Mouse (Mus musculus) heart, postnatal 14 days (tissue): ENCODE data around the gene Ankrd37. TPM values are rescaled to one million over a fixed set of nuclear protein-coding genes. Genes with fewer than 3 reads are reported as not detected.

Source experiments
- DNase-seq, 2 experiments: peaks; one replicate each; pipeline ENCODE4 v3.0.0; 2021 to 2022
- intact Hi-C: fragments of 180-260 bp; cut with DNase I; formaldehyde crosslinking; loops from one replicate; pipeline ENCODE4 v1.15.1; 2025
- long read RNA-seq, 2 experiments: library from polyadenylated mRNA; stranded (forward); transcript quantifications; one replicate each; pipeline ENCODE4 v2.0.0; 2021
- total RNA-seq, 2 experiments: library from RNA; stranded (reverse); gene quantifications; 2 replicates each; pipeline ENCODE4 v1.2.3; 2021

The Ankrd37 gene
- 10 to 100 TPM in 1 of 2 experiments, 1 to 10 TPM in 1; 10.0 to 10.7 TPM for total RNA-seq
- long read RNA-seq, experiment 1, transcript Ankrd37-201 (5 exons, 927 nt) = major isoform, 11 of 22 reads
- long read RNA-seq, experiment 1, partial matches to known transcripts = 2 of 22 reads
- long read RNA-seq, experiment 1, other reads (novel, unspliced or antisense) = 7 of 22 reads
- long read RNA-seq, experiment 2, transcript Ankrd37-201 (5 exons, 927 nt) = major isoform, 7 of 15 reads
- long read RNA-seq, experiment 2, partial matches to known transcripts = 4 of 15 reads
- long read RNA-seq, experiment 2, other reads (novel, unspliced or antisense) = 4 of 15 reads

DNA sequence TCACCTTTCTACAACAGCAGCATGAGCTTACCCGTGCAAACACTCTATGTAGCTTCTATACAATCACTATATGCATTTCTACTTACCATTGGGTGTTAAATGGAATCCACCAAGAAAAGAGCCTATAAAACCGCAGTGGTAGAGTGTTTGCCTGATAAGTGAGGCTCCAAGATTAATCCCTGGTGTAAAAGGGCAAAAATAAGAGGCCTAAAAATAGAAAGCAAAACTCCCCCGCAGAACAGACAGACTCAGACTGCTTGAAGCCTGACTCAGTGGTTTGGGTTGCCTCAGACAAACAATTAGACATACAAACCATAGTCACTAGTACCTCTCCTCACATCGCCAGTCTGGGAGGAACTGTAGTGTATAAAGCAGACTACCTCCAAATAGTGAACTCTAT lies at the start of gene Ankrd37:
Gene Ankrd37 (minus strand): TSS at position 112 of the 400 bp plus-strand sequence.
- intact Hi-C loops = no loop called here
- no peak for DNase-seq

DNA sequence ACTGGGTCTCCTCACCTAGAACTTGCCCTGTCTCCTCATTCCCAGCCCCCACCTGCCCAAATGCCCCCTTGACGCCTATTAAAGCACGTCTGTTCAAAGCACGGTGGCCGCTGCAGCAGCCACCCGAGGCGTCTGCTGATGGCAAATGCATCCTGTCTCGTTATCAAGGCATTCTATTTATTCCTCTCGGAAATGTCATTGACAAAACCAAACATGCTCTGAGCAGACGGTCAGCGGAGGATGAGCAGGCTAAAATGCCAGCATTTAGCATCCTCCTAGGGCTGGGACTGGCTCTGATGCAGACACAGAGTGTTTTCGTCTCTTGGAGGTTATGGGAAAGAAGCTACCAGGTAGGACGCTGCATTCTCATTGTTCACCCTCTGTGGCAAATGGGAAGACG lies 34.8 kb upstream of the Ankrd37 start:
- intact Hi-C loops = no loop called here
- DNase-seq = no peak

DNA sequence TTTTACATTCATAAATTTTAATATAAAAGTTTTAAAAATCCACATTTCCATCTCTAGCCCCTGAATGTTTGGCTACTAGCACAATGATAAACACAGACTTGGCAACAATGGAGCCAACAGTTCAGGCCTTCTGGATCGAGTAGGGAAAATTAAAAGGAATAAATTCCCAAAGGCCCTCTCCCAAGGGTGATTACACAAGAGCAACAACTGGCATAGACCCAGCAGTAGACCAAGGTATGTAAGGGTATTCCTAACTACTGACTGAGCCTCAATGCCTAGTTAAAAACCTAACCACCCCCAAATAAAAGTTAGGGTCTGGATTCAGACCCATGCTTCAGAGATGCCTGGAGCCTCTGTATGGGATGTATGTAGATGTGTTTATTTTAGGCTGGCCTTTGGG lies 34.2 kb upstream of the Ankrd37 start:
- DNase-seq = no peak
- intact Hi-C loops = no loop called here

DNA sequence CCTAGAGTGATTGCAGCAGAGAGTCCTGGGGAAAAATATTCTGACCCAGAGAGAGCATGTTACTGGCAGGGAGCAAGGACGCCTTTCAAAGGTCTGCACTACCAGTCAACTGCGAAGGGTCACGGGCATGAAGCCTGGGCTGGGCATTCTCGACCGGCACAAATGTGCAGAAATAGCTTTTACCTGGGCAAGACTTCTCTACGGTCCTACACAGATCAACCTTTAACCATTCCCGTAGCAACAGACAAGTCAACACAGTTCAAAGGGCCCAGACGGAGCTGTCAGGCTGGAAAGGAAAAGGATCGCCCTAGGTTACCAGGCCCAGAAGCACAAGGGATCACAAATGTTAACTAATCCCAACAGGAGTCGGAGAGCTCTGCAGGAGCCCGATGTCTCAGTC lies 30.7 kb upstream of the Ankrd37 start:
- intact Hi-C loops = no loop called here
- DNase-seq = no peak

DNA sequence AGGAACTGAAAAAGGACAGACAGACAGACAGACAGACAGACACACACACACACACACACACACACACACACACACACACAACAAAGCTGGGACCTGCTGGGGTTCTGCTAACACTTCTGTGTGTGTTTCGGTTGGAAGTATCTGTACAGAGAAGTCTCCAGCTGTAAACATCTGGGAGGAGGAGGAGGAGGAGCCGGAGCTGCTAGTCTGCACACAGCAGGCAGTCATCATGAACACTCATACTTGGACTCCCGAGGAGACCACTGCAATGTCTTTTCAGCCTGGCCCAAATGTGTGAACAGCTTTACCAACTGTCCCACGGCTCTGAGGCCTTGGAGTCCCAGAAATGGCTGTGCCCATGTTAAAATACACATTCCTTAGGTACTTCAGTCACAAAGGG lies 18.9 kb upstream of the Ankrd37 start:
- intact Hi-C loops = no loop called here
- DNase-seq = peak in 1 of 2 experiments; percentile 29

DNA sequence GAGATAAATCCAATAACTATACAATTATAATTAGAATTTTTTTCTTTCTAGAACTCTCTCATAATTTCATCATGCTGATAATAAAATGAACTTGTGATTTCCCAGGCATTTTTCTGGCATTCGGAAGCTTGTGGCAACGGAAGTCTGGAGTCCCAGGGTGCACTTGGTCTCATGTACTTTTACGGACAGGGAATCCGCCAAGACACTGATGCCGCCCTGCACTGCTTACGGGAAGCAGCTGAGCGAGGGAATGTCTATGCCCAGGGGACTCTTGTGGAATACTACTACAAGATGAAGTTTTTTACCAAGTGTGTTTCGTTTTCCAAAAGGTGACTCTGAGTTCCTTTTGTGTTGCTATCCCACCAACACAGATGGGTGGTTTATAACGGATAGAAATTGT lies 17.3 kb upstream of the Ankrd37 start:
- intact Hi-C loops = no loop called here
- no peak for DNase-seq

DNA sequence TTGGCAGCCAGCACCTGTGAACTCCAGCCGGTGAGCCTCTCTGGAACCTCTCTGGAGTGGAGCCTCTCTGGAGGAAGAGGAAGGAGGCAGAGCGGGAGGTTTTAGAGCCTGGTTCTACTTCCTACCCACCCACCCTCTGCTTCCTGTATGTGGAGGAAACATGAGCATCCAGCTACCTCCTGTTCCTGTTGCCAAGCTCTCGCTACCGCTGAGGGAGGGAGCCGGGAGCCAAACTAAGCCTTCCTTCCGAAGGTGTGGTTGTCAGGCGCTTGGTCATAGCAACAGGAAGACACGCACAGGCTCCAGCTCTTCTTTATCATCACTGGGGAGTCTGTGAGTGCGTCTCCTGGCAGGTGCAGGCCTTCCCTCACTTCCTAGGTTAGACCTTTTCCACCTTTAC lies 16.7 kb upstream of the Ankrd37 start:
- DNase-seq = no peak
- intact Hi-C loops = no loop called here

DNA sequence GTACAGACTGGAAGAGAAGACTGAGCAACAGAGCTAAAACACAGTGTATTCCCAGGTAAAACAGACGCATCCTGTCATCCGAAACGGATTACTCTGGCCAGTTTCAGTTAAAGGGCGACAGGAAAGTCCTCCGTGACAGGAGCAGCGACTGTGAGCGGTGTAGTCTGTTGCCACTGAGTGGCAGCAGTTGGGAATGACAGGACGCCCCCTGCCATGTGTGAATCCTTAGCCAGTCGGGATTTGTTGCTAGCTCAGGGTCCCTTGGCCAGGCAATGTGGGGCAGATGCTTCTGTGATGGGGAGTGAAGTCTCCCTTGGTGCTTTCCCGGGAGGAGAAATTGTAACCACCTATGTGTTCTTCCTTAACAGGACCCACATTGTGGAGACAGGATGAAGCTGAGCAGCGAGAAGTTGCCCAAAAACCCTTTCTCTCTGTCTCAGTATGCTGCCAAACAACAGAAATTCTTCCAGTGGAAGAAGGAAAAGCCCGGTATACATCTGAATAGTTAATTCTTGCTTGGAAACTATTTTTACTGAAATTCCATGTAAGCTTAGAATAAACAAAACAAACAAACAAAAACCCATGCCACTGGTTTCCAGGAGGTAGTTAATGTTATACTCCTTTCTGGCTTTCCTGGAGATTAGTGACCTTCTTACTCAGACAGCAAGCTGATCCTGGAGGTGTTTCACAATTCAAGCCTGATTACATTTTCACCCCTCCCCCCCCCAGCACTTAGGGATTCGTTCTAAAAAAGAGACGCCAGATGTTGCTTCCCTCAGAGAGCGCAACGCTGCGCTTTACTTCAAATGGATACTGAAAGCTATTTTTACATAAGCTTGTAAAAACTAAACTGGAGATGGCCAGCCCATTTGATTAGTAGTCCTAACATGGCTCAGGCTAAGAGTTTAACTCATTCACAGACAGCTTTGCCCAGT lies 5.5 kb upstream of the Ankrd37 start:
- peak; percentile 40 to 45 for DNase-seq
- intact Hi-C loops = no loop called here

DNA sequence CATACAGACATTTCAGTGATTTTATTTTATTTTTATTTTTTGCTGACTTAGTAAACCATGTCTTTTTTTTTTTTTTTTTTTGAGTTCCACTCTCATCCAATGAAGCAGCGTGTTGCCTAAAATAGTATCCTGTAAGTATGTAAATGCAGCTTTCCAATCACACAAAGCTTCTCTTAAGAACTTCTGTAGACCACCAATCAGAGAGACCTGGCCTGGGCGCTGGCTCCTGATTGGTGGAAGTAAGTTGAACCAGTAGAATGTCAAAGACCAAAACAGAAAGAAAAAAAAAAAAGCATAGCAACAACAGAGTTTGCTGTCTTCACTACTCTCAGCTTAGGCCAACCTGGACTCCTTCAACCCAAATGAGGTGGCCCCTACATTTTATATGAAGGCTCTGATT lies 4.8 kb upstream of the Ankrd37 start:
- intact Hi-C loops = no loop called here
- DNase-seq = no peak

DNA sequence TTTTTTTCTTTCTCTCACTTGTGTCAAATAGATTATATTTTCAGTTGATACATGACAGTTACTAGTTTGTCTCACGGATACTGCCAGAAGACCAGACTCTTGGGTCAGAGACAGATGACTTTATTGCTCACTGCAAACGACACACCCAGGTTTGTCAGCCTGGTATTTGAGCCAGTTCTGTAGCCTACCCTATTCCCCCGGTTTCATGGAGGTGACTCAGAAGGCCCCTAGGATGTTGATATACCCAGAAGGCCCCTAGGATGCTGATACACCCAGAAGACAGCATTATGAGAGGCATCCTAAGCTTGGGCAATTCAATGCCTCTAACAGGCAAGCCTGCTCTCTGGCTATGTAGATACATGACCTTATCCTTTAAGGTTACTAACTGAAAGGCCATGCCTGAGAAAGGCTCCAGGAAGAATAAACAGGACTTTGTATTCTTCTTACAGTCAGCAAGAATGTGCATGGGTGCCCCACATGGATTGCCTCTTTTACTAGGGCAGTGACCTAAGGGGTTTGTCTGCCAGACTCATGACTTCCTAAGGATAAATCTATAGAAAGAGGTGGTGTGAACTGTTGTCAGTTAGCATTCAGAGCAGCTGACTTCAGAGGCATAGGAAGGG lies 1.7 kb upstream of the Ankrd37 start:
- no peak for DNase-seq
- intact Hi-C loops = no loop called here

DNA sequence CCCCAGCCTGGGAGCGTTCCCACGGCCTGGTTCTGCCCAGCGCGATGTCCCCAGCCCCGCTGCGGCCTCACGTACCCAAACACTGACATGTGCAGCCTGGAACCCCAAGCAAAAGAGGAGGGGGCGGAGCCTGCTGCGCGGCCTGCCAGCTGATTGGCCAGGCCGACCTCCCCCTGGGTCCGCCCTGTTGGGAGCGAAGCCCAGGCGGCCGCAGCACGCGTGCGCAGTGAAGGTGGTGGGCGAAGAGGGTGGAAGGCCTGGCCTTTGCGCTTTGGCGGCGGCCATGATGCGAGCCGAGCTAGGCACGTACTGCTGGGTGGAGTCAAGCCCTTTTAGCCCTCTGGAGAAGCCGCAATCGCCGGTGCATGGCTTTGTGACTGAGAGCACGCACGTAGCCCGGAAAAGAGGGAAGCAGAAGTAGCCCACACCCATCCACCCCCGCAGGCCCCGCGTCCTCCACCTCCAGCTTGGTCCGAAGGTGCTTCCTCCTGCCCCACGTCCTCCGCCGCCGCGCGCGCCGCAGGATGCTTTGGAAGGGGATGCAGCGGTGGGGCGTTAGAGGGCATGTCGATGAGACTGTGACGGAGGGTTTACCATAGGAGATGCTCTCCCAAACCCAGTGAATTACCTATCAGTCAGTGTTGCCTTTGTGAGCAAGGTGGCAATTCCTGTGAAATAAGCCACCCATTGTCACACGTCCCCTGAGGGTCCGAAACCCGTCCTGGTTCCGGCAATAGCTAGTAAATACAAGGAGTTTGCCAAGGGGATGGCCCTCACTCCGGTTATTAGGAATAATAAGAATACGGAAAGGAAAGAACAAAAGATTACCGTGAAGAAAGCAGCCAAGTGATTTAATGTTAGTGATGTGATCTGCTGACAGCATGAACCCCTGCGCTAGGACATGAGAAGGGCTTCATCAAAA lies 5.5 kb downstream of the Ankrd37 start:
- intact Hi-C loops = loop anchor here (5.0 kb wide), 2 partner anchors 152 to 162 kb away; partner anchors contain the start of genes Cfap97 and Snx25
- peak; percentile 100 for DNase-seq

DNA sequence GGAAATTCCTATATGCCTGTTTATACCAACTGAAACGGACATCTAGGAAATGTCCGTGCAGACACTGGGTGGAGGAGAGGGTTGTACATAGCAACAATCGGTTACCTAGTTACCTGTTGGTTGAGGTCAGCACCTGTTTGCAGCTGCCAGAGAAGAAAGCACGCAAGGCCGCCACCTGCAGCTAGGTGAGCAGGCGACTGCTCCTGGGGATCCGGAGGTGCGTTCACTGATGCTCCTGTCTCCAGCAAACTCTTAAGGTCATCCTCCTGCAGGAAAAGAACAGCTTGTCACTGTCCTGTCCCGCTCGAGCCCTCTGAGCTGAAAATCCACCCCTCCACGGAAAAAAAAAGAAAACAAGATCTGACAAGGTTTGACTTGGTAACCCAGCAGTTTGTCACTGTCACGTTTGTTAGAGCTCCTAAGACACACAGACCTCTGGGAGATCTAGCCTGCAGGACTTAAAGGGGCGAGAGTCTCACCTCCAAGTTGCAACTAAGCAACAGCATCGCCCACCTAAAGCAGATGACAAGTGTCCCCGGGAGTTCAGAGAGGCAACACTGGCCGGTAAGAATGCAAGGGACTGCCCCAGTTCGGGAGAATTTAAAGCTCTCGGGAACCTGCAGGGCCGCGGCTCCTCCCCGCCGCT lies 6.2 kb downstream of the Ankrd37 start, which contains the start of gene Lrp2bp:
Gene Lrp2bp (plus strand): TSS at position 166 of the 646 bp plus-strand sequence.
- intact Hi-C loops = loop anchor here (5.0 kb wide), 1 partner anchor 163 kb away; no protein-coding TSS in a partner anchor
- peak in 1 of 2 experiments; percentile 19 for DNase-seq

DNA sequence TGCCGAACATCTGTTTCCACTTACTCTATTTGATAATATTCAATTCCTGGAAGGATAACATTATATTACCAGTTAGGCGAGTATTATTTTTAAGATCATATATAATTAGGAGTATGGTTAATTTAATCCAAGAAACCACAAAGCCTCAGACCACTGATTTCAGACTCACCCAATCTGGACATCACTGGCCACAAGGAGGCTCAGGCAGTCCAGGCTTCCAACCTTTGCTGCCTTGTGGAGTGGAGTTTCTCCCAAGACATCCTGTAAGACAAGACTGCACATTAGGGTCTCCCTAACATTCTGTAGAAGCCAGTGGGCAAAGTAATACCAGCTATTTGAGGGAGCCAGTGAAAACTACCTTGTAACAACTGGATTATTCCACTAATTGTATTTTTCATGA lies 7.3 kb downstream of the Ankrd37 start:
- DNase-seq = no peak
- intact Hi-C loops = loop anchor here (5.0 kb wide), 1 partner anchor 164 kb away; no protein-coding TSS in a partner anchor

DNA sequence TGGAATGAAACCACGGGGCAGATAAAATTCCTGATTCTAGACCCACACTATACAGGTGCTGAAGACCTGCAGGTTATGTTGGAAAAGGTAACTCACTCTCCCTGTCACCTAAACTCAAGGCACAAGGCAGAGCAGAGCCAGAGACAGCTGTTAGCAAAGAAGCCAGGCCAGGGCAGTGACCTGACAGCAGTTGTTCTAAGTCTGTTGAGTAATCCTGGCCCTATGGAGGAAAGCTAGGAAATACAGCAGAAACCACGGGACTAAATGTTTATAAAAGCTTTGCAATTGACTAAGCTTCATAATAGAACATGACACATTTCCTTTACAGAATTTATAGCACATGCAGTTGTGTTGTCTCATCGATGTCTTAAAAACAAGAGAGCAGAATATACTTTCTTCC lies 9.9 kb downstream of the Ankrd37 start:
- intact Hi-C loops = loop anchor here (5.0 kb wide), 1 partner anchor 167 kb away; no protein-coding TSS in a partner anchor
- DNase-seq = no peak

DNA sequence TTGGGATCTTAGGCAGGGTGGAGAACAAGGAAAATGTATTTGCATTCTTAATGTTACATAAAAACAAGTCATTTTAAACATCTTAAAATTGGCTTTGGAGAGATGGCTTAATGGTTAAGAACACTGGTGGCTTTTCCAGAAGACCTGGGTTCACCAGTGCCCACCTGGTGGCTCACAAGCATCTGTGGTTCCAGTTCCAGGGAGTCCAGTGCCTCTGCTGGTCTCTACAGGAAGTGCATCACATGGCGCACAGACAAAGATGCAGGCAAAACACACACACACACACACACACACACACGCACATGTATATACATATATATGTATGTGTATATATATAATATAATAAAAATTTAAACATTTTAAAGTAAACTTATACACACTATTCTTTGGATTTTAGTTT lies 11.4 kb downstream of the Ankrd37 start:
- no peak for DNase-seq
- intact Hi-C loops = no loop called here

DNA sequence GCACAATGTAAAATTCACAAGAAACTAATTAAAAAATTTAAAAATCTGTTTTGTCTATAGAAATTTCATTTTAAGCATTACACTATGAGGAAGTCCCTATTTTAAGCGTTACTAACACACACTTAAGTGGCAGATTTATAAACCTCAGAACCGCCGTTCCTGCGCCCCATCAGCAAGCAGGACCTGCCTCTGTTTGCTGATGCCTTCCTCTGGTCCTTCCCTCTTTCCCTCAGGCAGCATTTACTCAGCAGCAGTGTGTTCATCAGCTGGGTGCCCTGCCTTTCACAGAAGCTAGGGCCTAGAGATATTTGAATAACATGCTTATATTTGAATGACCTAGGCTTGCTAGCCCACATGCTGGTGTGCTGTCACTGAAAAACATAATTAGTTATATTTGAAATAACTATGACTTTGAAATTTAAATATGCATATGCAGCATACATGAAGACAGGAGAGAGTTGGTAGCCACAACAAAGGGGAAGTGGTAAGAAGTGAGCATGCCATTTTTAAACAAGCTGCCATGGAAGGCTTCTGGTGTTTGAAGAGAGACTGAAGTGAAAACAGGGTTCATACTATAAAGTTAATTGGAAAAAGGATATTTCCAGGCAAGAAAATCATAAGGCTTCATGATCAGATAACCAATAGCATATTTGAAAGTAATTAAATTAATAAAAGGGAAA lies 14.7 kb downstream of the Ankrd37 start:
- no peak for DNase-seq
- intact Hi-C loops = no loop called here

DNA sequence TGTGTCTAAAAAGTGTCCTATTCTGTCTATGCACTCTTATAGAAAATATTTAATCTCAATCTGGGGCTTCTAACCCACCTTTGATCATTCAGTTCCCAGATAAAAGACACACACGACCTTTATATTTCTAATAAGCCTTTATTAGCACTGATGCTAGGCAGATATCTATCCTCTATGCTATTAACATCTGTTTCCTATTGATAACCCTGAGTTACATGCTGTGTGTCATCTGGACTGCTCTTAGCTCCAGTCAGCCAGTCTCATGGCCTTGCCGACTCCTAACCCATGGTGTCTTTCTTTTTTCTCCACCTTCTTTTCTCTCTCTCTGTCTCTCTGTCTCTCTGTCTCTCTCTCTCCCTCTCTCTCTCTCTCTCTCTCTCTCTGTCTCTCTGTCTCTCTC lies 17.3 kb downstream of the Ankrd37 start:
- no peak for DNase-seq
- intact Hi-C loops = no loop called here

DNA sequence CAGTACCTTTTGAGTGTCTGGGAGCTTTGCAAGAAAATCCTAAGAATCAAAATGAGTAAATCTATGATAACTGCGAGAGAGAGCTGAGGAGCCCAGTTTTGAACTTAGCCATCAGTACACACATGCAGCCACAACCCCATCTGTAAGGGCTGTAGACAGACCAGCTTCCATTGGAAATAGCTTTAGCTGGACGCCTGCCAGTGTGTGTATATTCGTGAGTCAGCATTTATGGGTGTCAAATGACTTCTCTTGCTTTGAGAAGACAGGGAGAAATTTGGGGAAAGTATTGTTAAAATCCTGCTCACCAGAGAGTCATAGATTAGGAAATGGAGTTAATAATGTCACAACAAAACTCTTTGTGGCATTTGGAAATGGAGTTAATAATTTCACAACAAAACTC lies 18.8 kb downstream of the Ankrd37 start:
- intact Hi-C loops = no loop called here
- no peak for DNase-seq
